Mouse (Mus musculus): ENCODE measurements at regions not wholly inside any gene's neighbourhood (a gene's known extent, or its start where the extent isn't known, plus 50 kb on each side); places are given as distances from the start of the nearest gene placed in this dataset.

GRCm38 (mm10) chr5:62096052-62096451, 287.4 kb downstream of the G6pd2 start:
- no peak overlapping the region for H3K9ac ChIP-seq (replicated peaks; ENCODE audit: low read length)
- no peak overlapping the region for H3K4me3 ChIP-seq (ENCODE audit: low read length)
- no peaks in the 10 kb centered on the region for H3K9me3 ChIP-seq (ENCODE audit: low read length)
- no peak for ATAC-seq
- no peak for TF ChIP-seq CTCF (IDR thresholded peaks at IDR 0.05; ENCODE audit: low read depth)
- DNase-seq (ENCODE audit: low spot score) = no peak
- no peak overlapping the region for H3K4me2 ChIP-seq (ENCODE audit: low read depth, low read length)
- H3K4me1 ChIP-seq (ENCODE audit: insufficient read depth, low read length) = no peaks in the 10 kb centered on the region
- no peak overlapping the region for H3K27ac ChIP-seq
- no peaks in the 10 kb centered on the region for H3K27me3 ChIP-seq (ENCODE audit: insufficient read depth, low read length)
- no peaks in the 10 kb centered on the region for H3K36me3 ChIP-seq (ENCODE audit: insufficient read depth, low read length)

DNA sequence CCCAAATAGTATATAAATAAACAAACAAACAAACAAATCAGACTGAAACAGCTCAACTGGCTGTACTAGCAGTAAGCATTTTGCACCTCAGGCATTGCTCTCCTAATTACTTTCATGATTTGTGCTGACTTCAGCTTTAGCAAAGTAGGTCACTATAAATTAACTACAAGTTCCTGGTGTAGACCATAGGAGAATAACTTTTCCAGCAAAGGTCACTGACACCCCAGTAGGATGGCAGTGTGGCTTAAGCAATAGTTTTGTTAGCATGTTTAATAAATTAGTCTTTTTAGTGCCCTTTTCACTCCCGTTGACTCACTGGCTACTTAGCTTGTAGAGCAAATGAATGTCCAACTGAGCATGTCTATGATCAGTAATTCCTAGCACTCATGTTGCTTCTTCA, 304.6 kb downstream of the G6pd2 start:
- Histone ChIP-seq H3K27ac (no peak overlapping the region), H3K4me1 (ENCODE audit: insufficient read depth, low read length) (no peaks in the 10 kb centered on the region), H3K4me3 (ENCODE audit: low read length) (no peak overlapping the region), H3K9me3 (ENCODE audit: low read length) (no peaks in the 10 kb centered on the region), H3K9ac (replicated peaks; ENCODE audit: low read length) (no peak overlapping the region), H3K36me3 (ENCODE audit: insufficient read depth, low read length) (no peaks in the 10 kb centered on the region), H3K27me3 (ENCODE audit: insufficient read depth, low read length) (no peaks in the 10 kb centered on the region), H3K4me2 (ENCODE audit: low read depth, low read length) (no peak overlapping the region)
- DNase-seq (ENCODE audit: low spot score) = no peak
- no peak for ATAC-seq
- 79% methylated on average over 1 of the region's 1 CpGs for WGBS
- no peak for TF ChIP-seq CTCF (IDR thresholded peaks at IDR 0.05; ENCODE audit: low read depth)

GRCm38 (mm10) chr5:62113664-62114063, 305.0 kb downstream of the G6pd2 start:
- Histone ChIP-seq H3K27ac (no peak overlapping the region), H3K9ac (replicated peaks; ENCODE audit: low read length) (no peak overlapping the region), H3K36me3 (ENCODE audit: insufficient read depth, low read length) (no peaks in the 10 kb centered on the region), H3K4me3 (ENCODE audit: low read length) (no peak overlapping the region), H3K4me2 (ENCODE audit: low read depth, low read length) (no peak overlapping the region), H3K27me3 (ENCODE audit: insufficient read depth, low read length) (no peaks in the 10 kb centered on the region), H3K4me1 (ENCODE audit: insufficient read depth, low read length) (no peaks in the 10 kb centered on the region), H3K9me3 (ENCODE audit: low read length) (no peaks in the 10 kb centered on the region)
- no peak for TF ChIP-seq CTCF (IDR thresholded peaks at IDR 0.05; ENCODE audit: low read depth)
- no peak for DNase-seq (ENCODE audit: low spot score)
- WGBS = 93% methylated on average over 1 of the region's 1 CpGs
- ATAC-seq = no peak

DNA sequence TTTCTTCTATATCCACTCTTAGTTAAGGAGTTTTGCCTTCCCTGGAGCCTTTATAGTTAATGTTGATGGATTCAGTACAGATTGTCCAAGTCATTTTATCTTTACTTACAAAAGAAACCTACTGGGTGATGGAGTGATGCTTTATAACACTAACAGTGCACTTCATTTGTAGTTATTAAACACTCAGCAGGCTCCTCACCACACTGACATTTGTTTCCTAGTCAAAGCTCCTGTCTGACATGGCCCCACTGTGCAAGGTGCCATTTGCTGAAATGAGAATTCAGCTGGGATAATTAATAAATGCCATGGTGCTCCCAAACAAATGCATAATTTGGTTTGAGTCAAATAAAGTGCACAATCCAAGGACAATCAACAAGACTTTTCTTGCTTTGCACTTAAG, 336.6 kb downstream of the G6pd2 start:
- Histone ChIP-seq H3K4me2 (ENCODE audit: low read depth, low read length) (no peak overlapping the region), H3K9me3 (ENCODE audit: low read length) (no peaks in the 10 kb centered on the region), H3K4me3 (ENCODE audit: low read length) (no peak overlapping the region), H3K36me3 (ENCODE audit: insufficient read depth, low read length) (no peaks in the 10 kb centered on the region), H3K9ac (replicated peaks; ENCODE audit: low read length) (no peak overlapping the region), H3K4me1 (ENCODE audit: insufficient read depth, low read length) (no peaks in the 10 kb centered on the region), H3K27ac (no peak overlapping the region), H3K27me3 (ENCODE audit: insufficient read depth, low read length) (no peaks in the 10 kb centered on the region)
- ATAC-seq (no peak), DNase-seq (ENCODE audit: low spot score) (no peak)
- TF ChIP-seq CTCF (IDR thresholded peaks at IDR 0.05; ENCODE audit: low read depth) = no peak

DNA sequence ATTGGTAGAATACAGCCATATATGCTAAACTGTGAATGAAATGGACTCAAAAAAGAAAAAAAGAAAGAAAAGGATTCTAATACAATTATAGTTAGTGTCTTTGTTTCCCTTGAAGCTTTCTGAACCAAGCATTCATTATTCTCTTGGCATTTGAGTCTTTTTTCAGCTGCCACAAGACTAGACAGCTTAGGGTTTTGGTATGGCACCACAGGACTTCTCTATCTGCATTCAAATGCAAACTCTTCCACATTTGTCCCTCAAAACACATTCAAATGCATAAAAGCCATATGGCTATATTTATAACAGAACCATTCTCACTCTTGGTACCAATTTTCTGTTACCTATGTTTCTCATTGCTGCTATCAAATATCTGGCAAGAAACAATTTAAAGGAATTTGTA, 338.8 kb downstream of the G6pd2 start:
- no peaks in the 10 kb centered on the region for H3K36me3 ChIP-seq (ENCODE audit: insufficient read depth, low read length)
- no peak overlapping the region for H3K4me3 ChIP-seq (ENCODE audit: low read length)
- no peaks in the 10 kb centered on the region for H3K27me3 ChIP-seq (ENCODE audit: insufficient read depth, low read length)
- ATAC-seq (no peak), DNase-seq (ENCODE audit: low spot score) (no peak)
- H3K4me1 ChIP-seq (ENCODE audit: insufficient read depth, low read length) = no peaks in the 10 kb centered on the region
- H3K9ac ChIP-seq (replicated peaks; ENCODE audit: low read length) = no peak overlapping the region
- no peak overlapping the region for H3K4me2 ChIP-seq (ENCODE audit: low read depth, low read length)
- no peak overlapping the region for H3K27ac ChIP-seq
- no peaks in the 10 kb centered on the region for H3K9me3 ChIP-seq (ENCODE audit: low read length)
- TF ChIP-seq CTCF (IDR thresholded peaks at IDR 0.05; ENCODE audit: low read depth) = no peak

DNA sequence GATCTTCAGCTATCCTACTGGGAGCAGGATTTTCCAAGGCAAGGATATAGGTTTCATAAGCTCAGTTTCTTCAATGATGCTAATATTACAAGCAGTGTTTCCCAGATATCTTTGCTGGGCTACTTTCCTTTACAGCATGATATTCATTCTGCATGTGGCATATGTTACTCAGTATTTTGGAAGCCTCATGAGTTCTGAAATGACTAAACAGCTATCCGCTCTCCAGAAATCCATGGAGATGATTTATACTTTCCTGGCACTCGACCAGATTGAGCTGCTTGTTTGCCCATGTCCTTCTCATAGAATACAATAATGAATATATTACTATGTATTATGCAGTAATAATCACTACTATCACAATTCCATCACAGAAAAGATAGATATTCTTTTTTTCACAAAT, 351.9 kb downstream of the G6pd2 start:
- Histone ChIP-seq H3K36me3 (ENCODE audit: insufficient read depth, low read length) (no peaks in the 10 kb centered on the region), H3K9ac (replicated peaks; ENCODE audit: low read length) (no peak overlapping the region), H3K4me3 (ENCODE audit: low read length) (no peak overlapping the region), H3K4me1 (ENCODE audit: insufficient read depth, low read length) (no peaks in the 10 kb centered on the region), H3K27ac (no peak overlapping the region), H3K9me3 (ENCODE audit: low read length) (no peaks in the 10 kb centered on the region), H3K27me3 (ENCODE audit: insufficient read depth, low read length) (no peaks in the 10 kb centered on the region), H3K4me2 (ENCODE audit: low read depth, low read length) (no peak overlapping the region)
- DNase-seq (ENCODE audit: low spot score) (no peak), ATAC-seq (no peak)
- 64% methylated on average over 2 of the region's 2 CpGs for WGBS
- no peak for TF ChIP-seq CTCF (IDR thresholded peaks at IDR 0.05; ENCODE audit: low read depth)

GRCm38 (mm10) chr5:62192073-62192472, 383.5 kb downstream of the G6pd2 start:
- no peak overlapping the region for H3K4me2 ChIP-seq (ENCODE audit: low read depth, low read length)
- H3K4me1 ChIP-seq (ENCODE audit: insufficient read depth, low read length) = no peaks in the 10 kb centered on the region
- H3K27ac ChIP-seq = no peak overlapping the region
- H3K4me3 ChIP-seq (ENCODE audit: low read length) = no peak overlapping the region
- no peak for TF ChIP-seq CTCF (IDR thresholded peaks at IDR 0.05; ENCODE audit: low read depth)
- WGBS = 58% methylated on average over 2 of the region's 2 CpGs
- no peaks in the 10 kb centered on the region for H3K9me3 ChIP-seq (ENCODE audit: low read length)
- no peaks in the 10 kb centered on the region for H3K36me3 ChIP-seq (ENCODE audit: insufficient read depth, low read length)
- H3K27me3 ChIP-seq (ENCODE audit: insufficient read depth, low read length) = no peaks in the 10 kb centered on the region
- DNase-seq (ENCODE audit: low spot score) = peak; percentile 18
- ATAC-seq = no peak
- no peak overlapping the region for H3K9ac ChIP-seq (replicated peaks; ENCODE audit: low read length)
